Mouse (Mus musculus) NIH3T3 (cell line): ENCODE data around the gene Cpsf4l.

Experiments
- DNase-seq: peaks from one replicate; pipeline ENCODE4 v3.0.0-alpha.2; 2012; ENCODE audit warnings: low read depth

The Cpsf4l gene

DNA sequence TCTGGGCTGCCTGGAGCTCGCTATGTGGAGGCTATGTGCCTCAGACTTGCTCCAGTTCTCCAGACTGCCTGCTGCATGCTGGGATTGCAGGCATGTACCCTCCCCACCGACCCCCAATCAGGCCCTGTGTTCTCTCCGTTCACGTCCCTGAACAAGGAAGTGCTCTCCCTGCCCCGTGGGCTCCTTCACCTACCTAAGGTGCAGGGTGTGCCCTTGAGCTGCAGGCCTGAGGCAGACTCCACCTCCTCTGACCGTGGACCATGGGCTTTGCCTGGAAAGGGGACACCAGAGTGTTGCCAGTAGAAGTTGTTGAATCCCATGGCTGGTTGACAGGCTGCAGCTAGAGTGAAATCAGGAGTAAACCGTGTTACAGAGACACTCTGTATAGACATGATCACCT is 10.2 kb downstream of the Cpsf4l start:
- DNase-seq = no peak

DNA sequence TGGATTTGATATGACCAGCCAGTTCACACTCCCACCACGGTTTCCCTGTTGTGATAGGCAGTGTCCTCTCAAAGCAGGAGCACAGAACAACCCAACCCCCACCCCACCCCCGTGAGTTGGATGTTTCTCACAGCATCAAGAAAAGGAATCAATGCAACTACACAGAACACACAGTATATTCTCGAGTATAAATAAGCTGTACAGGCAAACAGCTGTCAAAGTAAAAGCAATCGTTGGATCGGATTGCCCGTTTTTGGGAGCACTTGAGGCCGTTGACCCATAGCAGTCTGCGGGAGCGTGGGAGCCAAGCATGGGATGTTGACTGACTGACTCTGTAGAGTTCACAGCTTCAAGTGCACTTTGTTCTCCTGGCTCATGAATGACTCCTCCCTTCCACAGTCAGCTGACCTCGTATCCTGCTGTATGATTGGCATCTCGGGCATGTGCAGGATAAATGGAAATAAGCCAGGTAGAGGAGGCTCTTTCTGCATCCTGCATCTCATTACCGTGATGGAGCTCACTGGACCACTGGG is 11.7 kb downstream of the Cpsf4l start:
- no peak for DNase-seq

DNA sequence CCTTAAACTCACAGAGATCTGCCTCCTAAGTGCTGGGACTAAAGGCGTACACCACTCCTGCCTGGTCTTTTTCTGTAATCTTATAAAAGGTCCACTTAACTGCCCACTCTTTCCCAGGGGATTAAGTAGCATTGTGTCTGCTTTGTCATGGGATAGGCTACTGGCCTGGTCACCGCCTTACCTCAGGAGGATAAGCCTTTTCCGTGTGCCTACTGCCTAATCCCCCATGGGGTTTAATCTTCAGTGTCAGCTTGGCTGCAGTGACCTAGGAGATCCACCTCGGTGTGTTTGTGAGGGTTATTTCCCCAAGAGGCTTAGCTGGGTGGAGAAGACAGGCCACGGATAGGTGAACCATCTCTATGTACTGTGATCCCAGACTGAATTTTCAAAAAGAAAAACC is 12.2 kb downstream of the Cpsf4l start:
- no peak for DNase-seq

DNA sequence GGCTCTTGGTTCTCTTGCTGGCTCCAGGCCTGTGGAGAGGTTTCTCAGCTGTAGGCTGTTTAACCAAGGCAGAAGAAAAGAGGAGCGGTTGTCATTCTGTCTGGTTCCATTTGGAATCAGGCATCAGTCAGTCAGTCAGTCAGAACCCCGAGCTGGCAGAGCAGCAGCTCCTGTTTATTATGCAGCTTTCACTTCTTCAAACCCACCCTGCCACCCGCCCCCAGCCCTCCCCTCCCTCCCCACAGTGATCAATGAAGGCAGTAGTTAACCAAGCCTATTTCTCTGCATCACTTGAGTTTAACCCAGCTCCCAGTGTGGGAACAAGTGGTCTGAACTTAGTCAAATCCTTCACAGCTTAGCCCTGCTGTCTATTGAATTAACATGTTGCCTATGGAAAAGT is 18.0 kb downstream of the Cpsf4l start:
- no peak for DNase-seq

DNA sequence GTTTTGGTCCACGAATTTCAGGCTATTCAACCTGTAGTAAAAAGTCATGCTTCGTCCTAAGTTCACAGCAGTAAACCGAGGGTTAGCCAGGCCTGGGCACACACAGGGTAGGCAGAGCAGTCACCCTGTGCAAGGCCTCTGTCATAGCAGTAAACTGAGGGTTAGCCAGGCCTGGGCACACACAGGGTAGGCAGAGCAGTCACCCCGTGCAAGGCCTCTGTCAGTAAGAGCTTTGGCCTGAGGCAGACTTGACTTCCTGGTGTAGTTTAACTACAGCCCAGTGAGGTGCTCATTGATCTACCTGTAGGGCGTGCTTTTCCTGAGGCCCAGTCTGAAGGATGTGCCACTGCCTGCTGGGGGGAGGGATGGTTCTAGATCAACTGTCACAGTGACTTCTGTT is 18.5 kb downstream of the Cpsf4l start:
- no peak for DNase-seq

DNA sequence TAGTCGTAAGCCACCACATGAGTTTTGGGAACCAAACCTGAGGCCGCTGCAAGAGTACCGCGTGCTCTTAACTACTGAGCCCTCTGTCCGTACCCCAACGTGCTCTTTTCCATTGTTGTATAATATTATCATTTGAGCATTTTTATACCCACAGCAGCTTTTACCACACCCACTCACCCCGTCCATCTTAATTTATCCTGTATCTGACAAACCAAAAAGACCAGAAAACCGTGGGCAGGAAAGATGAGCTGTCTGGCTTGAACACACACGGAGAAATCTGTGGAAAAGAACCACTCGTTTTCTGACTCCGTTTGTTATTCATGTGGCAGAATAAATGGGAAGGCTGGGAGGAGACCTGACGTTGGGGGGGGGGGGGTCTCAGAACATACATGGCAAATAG is 19.3 kb downstream of the Cpsf4l start:
- no peak for DNase-seq

DNA sequence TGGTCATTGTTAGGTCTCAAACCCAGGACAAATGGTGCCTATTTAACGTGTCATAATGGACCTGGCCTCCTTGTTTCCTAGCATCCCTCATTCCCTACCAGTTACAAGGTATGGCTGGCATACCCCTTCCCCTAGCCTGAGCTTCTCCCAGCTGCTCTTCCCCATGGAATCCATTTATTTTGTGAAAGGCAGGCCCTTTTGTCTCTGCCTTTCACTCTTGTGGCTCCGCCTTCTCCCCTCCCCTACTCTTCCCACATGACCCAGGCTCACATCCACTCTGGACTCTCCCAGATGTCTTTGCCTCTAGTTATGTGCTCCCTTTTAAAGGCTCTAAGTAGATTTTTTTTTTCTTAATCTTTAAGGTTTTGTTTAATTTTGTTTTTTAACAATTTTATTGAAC is 22.8 kb downstream of the Cpsf4l start:
- peak; percentile 58 for DNase-seq

DNA sequence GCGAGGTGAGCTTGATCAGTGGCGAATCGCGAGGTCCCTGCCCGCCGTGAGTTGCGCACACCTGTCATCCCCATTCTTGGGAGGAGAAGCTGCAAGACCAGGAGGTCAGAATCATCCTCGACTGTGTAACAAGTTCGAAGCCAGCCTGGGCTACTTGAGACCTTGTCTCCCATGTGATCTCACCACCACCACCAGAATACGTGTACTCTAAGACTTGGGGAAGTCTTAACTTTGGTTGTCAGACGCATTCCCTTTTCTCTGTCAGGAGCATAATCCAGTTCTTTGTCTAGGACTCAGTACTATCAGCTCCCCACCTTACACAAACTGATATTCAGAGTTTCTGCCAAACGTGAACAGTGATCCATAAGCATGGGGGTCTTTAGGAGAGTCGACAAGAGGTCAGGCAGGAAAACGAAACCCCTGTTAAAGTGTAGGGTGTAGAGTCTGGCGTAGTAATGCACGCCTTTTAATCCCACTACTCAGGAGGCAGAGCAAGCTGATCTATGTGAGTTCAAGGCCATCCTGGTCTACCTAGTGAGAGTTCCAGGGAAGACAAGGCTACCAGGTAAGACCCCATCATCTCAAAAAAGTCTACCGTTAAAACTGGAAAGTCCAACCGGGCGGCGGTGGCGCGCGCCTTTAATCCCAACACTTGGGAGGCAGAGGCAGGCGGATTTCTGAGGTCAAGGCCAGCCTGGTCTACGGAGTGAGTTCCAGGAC is 24.9 kb downstream of the Cpsf4l start:
- DNase-seq = no peak

DNA sequence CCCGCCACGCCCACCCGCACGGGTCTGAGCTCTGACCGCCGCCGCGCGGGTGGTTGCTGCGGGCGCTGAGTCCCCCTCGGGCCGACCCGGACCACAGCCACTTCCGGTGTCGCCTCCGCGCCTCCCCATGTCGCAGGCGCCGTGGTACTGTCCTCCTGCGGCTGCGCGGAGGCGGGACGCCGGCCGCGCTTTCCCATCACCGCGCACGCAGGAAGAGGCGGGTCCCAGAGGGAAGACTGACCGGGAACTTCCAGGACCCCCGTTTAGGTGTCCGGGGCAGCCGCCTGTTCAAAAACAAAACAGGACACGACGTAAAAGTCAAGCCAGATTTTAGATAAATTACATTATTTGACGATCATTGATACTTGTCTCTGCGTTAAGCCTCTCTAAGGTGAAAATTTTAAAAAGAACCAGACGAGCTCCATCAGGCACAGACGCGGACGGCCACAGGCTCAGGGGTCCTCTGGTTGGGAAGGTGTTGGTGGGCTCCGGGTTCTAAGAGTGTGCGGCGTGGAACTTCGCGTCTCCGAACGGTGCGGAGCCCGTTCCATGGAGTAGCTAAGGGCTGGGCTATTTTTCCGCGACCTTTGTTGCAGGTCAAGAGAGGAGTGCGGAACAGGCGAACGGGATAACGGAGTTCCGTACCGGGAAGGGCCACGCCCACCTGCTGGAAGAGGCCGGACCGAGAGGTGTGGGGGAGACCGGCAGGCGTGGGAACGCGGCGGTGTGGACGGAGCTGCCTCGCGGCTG is 25.7 kb downstream of the Cpsf4l start, which contains the start of the genes Fam104a and D11Wsu47e:
Fam104a (minus strand) TSS at position 199 of the 750 bp plus-strand sequence.
D11Wsu47e (plus strand) TSS at position 456 of the 750 bp plus-strand sequence.
- peak; percentile 94 for DNase-seq

DNA sequence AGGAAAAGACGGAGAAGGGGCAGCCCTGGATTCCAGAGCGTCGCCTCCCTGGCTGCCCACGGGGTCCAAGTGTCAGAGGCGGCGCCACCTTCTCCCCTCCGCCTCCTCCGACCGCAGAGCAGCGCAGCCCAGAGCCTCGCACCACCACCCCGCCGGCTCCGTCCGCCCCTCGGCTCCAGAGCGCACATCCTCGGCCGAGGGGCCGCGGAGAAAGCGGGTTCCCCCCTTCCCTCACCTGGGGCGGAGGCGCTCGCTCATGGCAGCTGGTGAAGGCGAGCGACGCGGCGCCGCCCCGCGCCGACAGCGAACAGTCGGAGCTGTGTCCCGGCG is 26.2 kb downstream of the Cpsf4l start:
- DNase-seq = no peak

DNA sequence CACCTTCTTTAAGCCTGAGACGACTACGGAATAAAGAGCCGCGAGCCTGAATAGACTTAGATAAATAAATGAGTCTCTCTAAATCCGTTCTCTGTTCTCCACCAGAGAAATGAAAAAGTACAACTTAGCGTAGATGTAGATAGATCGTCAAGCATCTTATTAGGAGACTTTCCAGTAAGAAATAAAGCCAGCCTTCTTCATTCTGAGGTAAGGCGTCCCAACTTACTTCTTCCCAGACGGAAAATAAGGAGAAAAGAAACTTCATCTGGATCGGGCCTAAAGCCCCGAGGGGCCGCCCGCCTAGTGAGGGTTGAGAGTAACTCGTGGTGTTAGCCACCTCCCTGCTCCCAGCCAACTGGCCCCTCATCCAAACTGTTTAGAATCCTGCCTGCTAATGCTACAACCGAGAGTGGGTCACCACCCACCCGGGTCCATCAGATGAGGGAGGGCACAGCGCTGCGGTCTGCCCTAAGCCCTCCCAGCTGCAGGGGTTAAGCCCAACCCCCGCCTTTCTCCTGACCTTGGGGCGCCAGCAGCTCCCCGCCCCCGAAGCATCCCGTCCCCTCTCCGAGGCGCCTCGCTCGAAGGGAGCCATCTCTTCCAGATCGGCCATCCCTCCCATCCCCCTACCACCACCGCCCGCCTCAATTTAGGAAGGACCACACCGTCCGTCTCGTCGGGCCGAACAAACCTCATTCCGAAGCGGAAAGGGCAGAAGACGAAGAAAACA is 26.8 kb downstream of the Cpsf4l start:
- DNase-seq = peak; percentile 60

DNA sequence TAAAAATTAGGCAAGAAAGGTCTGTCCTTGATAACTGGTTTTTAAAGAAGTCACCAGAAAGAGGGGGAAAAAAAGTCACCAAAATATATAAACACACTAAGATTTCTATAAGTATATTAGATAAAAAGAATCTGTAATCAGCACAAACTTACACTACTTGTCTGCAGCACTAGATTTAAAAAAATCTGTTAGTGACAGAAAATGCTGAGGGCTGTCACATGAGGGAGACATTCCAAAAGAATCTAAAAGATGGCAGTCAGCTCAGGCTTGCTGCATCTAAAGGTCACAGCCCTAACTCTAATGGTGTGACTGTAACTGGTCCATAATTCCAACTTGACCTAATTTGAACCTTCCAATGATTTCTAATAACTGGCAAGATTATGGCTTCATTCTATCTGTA is 27.8 kb downstream of the Cpsf4l start:
- DNase-seq = no peak

DNA sequence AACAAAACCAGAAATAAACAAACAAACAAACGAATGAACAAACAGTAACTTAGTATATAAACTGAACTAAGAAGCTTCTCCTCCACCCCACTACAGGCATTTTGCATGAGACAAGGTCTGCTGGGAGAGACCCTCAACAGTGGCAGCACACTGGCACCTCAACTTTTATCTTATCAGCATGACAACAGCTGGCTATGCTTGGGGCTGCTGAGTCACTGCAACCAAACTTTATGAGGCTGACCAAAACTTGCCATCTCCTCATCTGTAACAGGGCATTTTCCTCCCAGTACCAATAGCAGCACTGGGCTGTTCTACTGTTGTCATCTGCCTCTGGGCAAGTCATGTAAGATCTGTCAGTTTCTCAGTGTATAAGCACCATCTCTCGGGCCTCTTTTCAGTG is 28.9 kb downstream of the Cpsf4l start:
- DNase-seq = no peak

DNA sequence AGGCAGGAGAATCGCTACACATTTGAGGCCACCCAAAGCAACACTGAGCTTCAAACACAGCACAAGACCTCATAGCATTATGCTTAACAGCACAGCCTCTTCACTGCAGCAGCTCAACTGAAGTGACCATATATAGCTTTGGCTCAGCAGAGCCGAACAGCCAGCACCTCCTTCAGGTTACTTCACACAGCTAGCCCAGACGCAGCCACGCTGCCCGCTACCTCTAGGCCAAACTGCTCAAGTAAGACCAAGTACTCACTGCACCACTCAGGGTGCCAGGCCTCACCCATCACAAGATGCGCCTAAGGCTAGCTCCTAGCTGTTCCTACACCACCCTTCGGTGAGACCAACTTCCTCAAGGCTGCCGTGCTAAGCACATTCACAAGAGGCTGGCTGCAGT is 31.4 kb downstream of the Cpsf4l start:
- no peak for DNase-seq

DNA sequence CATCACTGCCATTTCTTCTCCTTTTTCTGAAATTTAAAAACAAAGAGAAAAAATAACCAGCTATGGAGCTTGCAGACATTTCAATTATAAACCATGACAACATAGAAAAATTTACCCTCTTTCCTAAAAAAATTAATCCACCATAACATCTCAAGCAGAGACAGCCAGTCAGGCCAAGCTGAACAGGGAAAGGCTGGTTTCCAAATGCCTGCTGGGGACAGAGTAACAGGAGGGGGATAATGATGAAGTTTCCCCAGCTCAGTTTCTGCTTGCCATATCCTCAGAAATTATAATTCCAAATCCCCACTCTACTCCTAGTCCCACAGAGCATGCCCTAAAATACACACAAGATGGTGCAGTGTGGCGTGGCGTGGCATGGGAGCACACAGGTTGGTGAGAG is 32.4 kb downstream of the Cpsf4l start:
- no peak for DNase-seq

DNA sequence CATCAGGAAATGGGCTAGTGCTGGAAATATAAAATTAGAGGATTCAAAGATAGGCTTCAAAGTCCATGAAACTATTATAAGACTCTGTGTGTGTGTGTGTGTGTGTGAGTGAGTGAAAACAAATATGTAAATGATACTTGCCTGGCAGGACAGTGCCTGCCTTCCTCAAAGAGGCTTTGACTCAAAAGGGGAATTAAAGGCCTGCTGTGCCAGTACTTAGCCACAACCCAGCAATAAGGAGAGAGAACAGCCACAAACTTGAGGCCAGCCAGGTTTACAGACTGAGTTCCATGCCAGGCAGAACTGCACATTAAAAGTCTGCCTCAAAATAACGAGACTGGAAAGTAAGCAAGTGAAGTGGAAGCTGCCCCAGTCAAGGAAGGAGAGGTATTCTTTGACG is 33.0 kb downstream of the Cpsf4l start:
- no peak for DNase-seq

DNA sequence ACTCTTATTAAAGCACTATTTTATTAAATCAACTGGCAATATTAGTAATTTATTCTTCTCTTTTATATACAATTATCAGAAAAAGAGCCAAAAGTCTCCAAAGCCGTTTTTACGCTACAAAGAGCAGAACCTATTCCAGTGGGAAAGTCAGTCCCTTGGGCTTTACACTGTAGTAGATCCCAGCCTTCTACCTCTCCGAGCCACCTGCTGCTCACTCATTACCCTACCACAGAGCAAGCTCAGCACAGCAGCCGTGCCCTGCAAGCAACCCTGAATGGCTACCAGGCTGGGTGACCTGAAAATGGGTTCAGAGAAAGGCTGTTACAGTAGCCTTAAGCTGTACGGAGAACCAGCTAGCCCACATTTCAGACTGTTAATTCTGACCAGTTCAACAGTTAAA is 35.2 kb downstream of the Cpsf4l start:
- no peak for DNase-seq

DNA sequence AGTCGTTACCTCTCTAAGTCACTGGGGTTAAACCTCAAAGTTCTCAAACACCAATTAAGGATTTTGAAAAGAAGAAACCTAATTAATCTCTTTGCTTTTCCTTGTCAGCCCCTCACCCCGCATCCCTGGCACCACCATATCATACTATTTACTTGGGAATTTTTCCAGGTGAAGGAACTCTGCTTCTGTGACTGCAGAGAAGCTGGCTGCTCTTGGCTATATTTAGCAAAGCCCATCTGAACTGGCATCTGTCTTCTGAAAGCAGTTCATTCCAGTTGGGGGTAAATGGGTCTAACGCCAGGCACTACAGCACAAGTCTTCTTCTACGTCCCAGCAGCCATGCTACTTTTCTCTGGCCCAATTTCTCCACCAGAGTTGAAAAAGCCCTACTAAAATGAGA is 36.2 kb downstream of the Cpsf4l start:
- no peak for DNase-seq

DNA sequence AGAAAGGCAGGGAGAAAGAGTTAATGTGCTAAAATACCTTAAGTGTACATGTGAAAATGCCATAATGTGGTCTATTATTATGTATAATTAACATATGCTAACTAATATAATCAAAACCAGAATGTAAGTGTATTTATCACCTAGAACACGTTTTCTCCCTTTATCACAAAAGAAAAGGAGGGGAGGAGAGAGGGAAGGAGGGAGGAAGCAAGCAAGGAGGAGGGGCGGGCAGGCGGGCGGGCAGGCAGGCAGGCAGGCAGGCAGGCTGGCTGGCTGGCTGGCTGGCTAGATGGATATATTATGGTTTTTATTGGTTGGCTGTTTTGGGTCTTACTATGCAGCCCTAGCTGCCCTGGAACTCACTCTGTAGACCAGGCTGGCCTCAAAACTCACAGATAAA is 40.1 kb downstream of the Cpsf4l start:
- DNase-seq = no peak

DNA sequence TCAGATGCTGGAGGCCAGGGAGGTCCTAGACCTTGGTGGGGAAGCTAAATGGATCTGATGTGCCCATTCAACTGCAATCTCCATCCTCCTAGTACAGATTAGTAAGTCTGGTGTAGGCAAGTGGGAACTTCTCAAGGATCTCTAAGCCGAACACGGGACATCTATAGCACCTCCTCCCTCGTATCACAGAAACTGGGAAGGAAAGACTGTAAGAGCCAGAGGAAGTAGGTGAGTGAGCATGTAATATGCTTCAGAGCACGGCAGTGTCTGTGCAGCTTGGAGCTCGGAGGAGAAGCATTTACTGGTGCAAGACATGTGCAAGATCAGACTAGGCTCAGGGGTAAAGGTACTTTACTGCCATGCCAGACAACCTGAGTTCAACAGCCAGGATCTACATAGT is 41.0 kb downstream of the Cpsf4l start:
- DNase-seq = no peak

DNA sequence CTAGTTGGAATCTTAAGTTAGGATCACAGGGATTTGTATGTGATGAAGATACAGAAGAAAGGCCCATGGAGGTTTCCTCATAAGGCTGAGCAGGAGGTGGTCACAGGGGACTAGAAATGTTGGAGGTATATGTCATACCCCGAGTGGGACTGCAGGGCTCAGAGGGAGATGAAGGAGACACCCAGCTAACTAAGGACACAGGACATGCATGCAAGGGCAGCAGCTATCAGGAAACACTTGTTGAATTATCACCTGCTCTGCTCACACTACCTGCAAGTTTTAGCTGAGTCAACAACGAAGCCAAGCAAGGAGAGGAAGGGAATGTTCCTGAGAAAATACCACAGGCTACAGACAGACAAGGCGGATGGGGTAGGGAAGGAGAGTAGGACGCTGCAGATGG is 42.1 kb downstream of the Cpsf4l start:
- no peak for DNase-seq

DNA sequence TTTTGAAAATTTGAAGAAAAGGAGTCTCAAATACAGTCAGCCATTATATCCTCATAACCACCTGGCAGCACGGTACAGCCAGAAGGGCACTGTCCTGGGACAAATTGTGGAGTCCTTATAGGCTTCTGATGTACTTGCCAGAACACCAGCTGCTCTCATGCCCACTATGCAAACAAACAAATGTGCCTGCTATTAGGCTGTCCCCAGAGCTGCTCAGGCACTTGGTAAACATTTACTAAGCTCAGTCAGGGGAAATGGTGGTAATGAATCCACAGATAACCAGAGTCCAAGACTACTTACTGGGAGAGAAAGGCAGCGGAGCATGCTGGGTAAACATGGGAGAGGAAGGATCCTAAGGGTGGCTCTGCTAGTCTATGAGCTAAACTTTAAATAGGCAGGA is 42.7 kb downstream of the Cpsf4l start:
- DNase-seq = no peak

DNA sequence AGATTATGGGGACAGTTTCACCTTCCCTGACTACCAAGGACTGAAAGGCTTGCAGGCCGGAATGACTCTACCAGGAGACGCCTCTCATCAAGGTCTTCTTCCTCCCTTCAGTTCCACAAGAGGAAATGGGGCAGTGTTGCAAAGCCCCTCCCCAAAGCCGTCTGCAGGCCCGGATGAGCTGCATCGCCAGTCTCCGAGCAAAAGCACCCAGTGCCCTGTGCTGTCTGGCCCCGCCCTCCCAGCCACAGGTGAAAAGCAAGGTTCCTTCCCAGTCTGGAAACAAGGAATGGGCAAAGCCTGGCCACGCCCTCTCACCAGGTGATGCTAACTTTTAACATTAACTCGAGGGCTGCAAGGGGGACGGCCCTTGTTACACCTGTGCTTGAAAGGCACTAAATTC is 43.2 kb downstream of the Cpsf4l start:
- no peak for DNase-seq
